Mouse (Mus musculus): ENCODE results near the gene Echs1. TPM values are rescaled to one million over a fixed set of nuclear protein-coding genes. Genes with fewer than 3 reads are reported as not detected.

The Echs1 gene
- polyA plus RNA-seq, 1 experiment from 2014 or later, result 162 TPM

- Histone ChIP-seq H3K27me3 (ENCODE audit: control insufficient read depth, insufficient read depth, low read length) (peaks cover 24% of the 10 kb centered on the region), H3K4me2 (ENCODE audit: low read depth) (peak within 1 kb of the TSS; percentile 50), H3K36me3 (ENCODE audit: control insufficient read depth, insufficient read depth, low read length) (no peaks in the 10 kb centered on the region), H3K4me1 (ENCODE audit: control insufficient read depth, insufficient read depth, low read length) (peaks cover 14% of the 10 kb centered on the region), H3K9ac (ENCODE audit: low read length) (peak within 1 kb of the TSS; percentile 18), H3K27ac (ENCODE audit: low read depth, low read length) (0 out of 2 replicates have a peak within 1 kb of the TSS, but pooled peaks have one; percentile 29), H3K4me3 (ENCODE audit: low read depth, low read length) (peak within 1 kb of the TSS; percentile 27), H3K9me3 (ENCODE audit: control insufficient read depth, low read length) (no peaks in the 10 kb centered on the region)
- ATAC-seq (ENCODE audit: insufficient read depth, low FRiP score, low TSS enrichment) (peak; percentile 72), DNase-seq (ENCODE audit: low spot score) (peak; percentile 82)
- 7% methylated on average over 18 of the region's 18 CpGs for WGBS
Measured at GRCm38 (mm10) chr7:140082242-140082678, 34.0 kb downstream of the Echs1 start, which contains the start of gene Caly. Caly (minus strand) TSS chr7:140082548.

GRCm38 (mm10) chr7:140081408-140082241, 34.7 kb downstream of the Echs1 start:
- Histone ChIP-seq H3K27ac (ENCODE audit: low read depth, low read length) (no peak overlapping the region), H3K4me3 (ENCODE audit: low read depth, low read length) (peak overlapping the region; percentile 27), H3K4me1 (ENCODE audit: control insufficient read depth, insufficient read depth, low read length) (peaks cover 14% of the 10 kb centered on the region), H3K9me3 (ENCODE audit: control insufficient read depth, low read length) (no peaks in the 10 kb centered on the region), H3K36me3 (ENCODE audit: control insufficient read depth, insufficient read depth, low read length) (no peaks in the 10 kb centered on the region), H3K9ac (ENCODE audit: low read length) (peak overlapping the region; percentile 18), H3K27me3 (ENCODE audit: control insufficient read depth, insufficient read depth, low read length) (peaks cover 24% of the 10 kb centered on the region), H3K4me2 (ENCODE audit: low read depth) (peak overlapping the region; percentile 50)
- 15% methylated on average over 20 of the region's 20 CpGs for WGBS
- 0 out of 2 replicates have a peak, but pooled peaks have one; percentile 25 for ATAC-seq (ENCODE audit: insufficient read depth, low FRiP score, low TSS enrichment)
- DNase-seq (ENCODE audit: low spot score), result no peak

- ATAC-seq (ENCODE audit: insufficient read depth, low FRiP score, low TSS enrichment) (peak; percentile 80), DNase-seq (ENCODE audit: low spot score) (peak; percentile 91)
- WGBS, result 3% methylated on average over 24 of the region's 24 CpGs
- Histone ChIP-seq H3K27ac (ENCODE audit: low read depth, low read length) (peak overlapping the region; percentile 40; the same call in 1 of the 2 replicates), H3K27me3 (ENCODE audit: control insufficient read depth, insufficient read depth, low read length) (peaks cover 24% of the 10 kb centered on the region), H3K4me1 (ENCODE audit: control insufficient read depth, insufficient read depth, low read length) (peaks cover 14% of the 10 kb centered on the region), H3K4me2 (ENCODE audit: low read depth) (peak overlapping the region; percentile 50), H3K9ac (ENCODE audit: low read length) (peak overlapping the region; percentile 23; the same call in 1 of the 2 replicates), H3K4me3 (ENCODE audit: low read depth, low read length) (peak overlapping the region; percentile 27), H3K36me3 (ENCODE audit: control insufficient read depth, insufficient read depth, low read length) (no peaks in the 10 kb centered on the region), H3K9me3 (ENCODE audit: control insufficient read depth, low read length) (no peaks in the 10 kb centered on the region)
Measured at GRCm38 (mm10) chr7:140080503-140081156, 35.6 kb downstream of the Echs1 start.

GRCm38 (mm10) chr7:140078711-140079110, 37.6 kb downstream of the Echs1 start:
- Histone ChIP-seq H3K4me1 (ENCODE audit: control insufficient read depth, insufficient read depth, low read length) (peaks cover 14% of the 10 kb centered on the region), H3K27ac (ENCODE audit: low read depth, low read length) (no peak overlapping the region), H3K9ac (ENCODE audit: low read length) (no peak overlapping the region), H3K9me3 (ENCODE audit: control insufficient read depth, low read length) (no peaks in the 10 kb centered on the region), H3K27me3 (ENCODE audit: control insufficient read depth, insufficient read depth, low read length) (peaks cover 24% of the 10 kb centered on the region), H3K36me3 (ENCODE audit: control insufficient read depth, insufficient read depth, low read length) (no peaks in the 10 kb centered on the region), H3K4me2 (ENCODE audit: low read depth) (no peak overlapping the region), H3K4me3 (ENCODE audit: low read depth, low read length) (no peak overlapping the region)
- WGBS, result 5% methylated on average over 5 of the region's 5 CpGs
- ATAC-seq (ENCODE audit: insufficient read depth, low FRiP score, low TSS enrichment) (no peak), DNase-seq (ENCODE audit: low spot score) (peak; percentile 83)

GRCm38 (mm10) chr7:140077698-140078097, 38.6 kb downstream of the Echs1 start:
- WGBS, result 83% methylated on average over 6 of the region's 6 CpGs
- Histone ChIP-seq H3K4me3 (ENCODE audit: low read depth, low read length) (no peak overlapping the region), H3K36me3 (ENCODE audit: control insufficient read depth, insufficient read depth, low read length) (no peaks in the 10 kb centered on the region), H3K27me3 (ENCODE audit: control insufficient read depth, insufficient read depth, low read length) (peaks cover 24% of the 10 kb centered on the region), H3K4me1 (ENCODE audit: control insufficient read depth, insufficient read depth, low read length) (peaks cover 14% of the 10 kb centered on the region), H3K9me3 (ENCODE audit: control insufficient read depth, low read length) (no peaks in the 10 kb centered on the region), H3K4me2 (ENCODE audit: low read depth) (no peak overlapping the region), H3K9ac (ENCODE audit: low read length) (no peak overlapping the region), H3K27ac (ENCODE audit: low read depth, low read length) (no peak overlapping the region)
- DNase-seq (ENCODE audit: low spot score) (no peak), ATAC-seq (ENCODE audit: insufficient read depth, low FRiP score, low TSS enrichment) (no peak)

GRCm38 (mm10) chr7:140070042-140070711, 46.1 kb downstream of the Echs1 start:
- DNase-seq (ENCODE audit: low spot score) (no peak), ATAC-seq (ENCODE audit: insufficient read depth, low FRiP score, low TSS enrichment) (no peak)
- no peak overlapping the region for H3K27ac ChIP-seq (ENCODE audit: low read depth, low read length)
- H3K9me3 ChIP-seq (ENCODE audit: control insufficient read depth, low read length), result no peaks in the 10 kb centered on the region
- H3K4me3 ChIP-seq (ENCODE audit: low read depth, low read length), result 0 out of 2 replicates have a peak overlapping the region, but pooled peaks have one; percentile 3
- H3K4me2 ChIP-seq (ENCODE audit: low read depth), result peak overlapping the region; percentile 32
- no peaks in the 10 kb centered on the region for H3K4me1 ChIP-seq (ENCODE audit: control insufficient read depth, insufficient read depth, low read length)
- peak overlapping the region; percentile 19; the same call in 1 of the 2 replicates for H3K9ac ChIP-seq (ENCODE audit: low read length)
- H3K36me3 ChIP-seq (ENCODE audit: control insufficient read depth, insufficient read depth, low read length), result no peaks in the 10 kb centered on the region
- H3K27me3 ChIP-seq (ENCODE audit: control insufficient read depth, insufficient read depth, low read length), result no peaks in the 10 kb centered on the region
- WGBS, result 35% methylated on average over 36 of the region's 39 CpGs

- ATAC-seq (ENCODE audit: insufficient read depth, low FRiP score, low TSS enrichment), result no peak
- no peak for DNase-seq (ENCODE audit: low spot score)
- H3K36me3 ChIP-seq (ENCODE audit: control insufficient read depth, insufficient read depth, low read length), result no peaks in the 10 kb centered on the region
- H3K4me1 ChIP-seq (ENCODE audit: control insufficient read depth, insufficient read depth, low read length), result no peaks in the 10 kb centered on the region
- WGBS, result 62% methylated on average over 6 of the region's 6 CpGs
- no peak overlapping the region for H3K4me3 ChIP-seq (ENCODE audit: low read depth, low read length)
- no peak overlapping the region for H3K4me2 ChIP-seq (ENCODE audit: low read depth)
- H3K9me3 ChIP-seq (ENCODE audit: control insufficient read depth, low read length), result no peaks in the 10 kb centered on the region
- H3K27me3 ChIP-seq (ENCODE audit: control insufficient read depth, insufficient read depth, low read length), result no peaks in the 10 kb centered on the region
- H3K27ac ChIP-seq (ENCODE audit: low read depth, low read length), result no peak overlapping the region
- H3K9ac ChIP-seq (ENCODE audit: low read length), result no peak overlapping the region
Measured at GRCm38 (mm10) chr7:140067397-140067796, 48.9 kb downstream of the Echs1 start.

GRCm38 (mm10) chr7:140063092-140063491, 53.2 kb downstream of the Echs1 start:
- Histone ChIP-seq H3K27ac (ENCODE audit: low read depth, low read length) (no peak overlapping the region), H3K9ac (ENCODE audit: low read length) (no peak overlapping the region), H3K4me3 (ENCODE audit: low read depth, low read length) (no peak overlapping the region), H3K9me3 (ENCODE audit: control insufficient read depth, low read length) (no peaks in the 10 kb centered on the region), H3K4me1 (ENCODE audit: control insufficient read depth, insufficient read depth, low read length) (peaks cover 37% of the 10 kb centered on the region), H3K27me3 (ENCODE audit: control insufficient read depth, insufficient read depth, low read length) (0 out of 2 replicates have a peak, but pooled peaks cover 5% of the 10 kb centered on the region), H3K36me3 (ENCODE audit: control insufficient read depth, insufficient read depth, low read length) (no peaks in the 10 kb centered on the region), H3K4me2 (ENCODE audit: low read depth) (no peak overlapping the region)
- ATAC-seq (ENCODE audit: insufficient read depth, low FRiP score, low TSS enrichment) (no peak), DNase-seq (ENCODE audit: low spot score) (peak; percentile 82)
- WGBS, result 17% methylated on average over 7 of the region's 7 CpGs

Data from neural tube, embryonic 11.5 days (tissue).